Mouse (Mus musculus): Measurements from ENCODE around the gene Usp21.

The Usp21 gene

DNA sequence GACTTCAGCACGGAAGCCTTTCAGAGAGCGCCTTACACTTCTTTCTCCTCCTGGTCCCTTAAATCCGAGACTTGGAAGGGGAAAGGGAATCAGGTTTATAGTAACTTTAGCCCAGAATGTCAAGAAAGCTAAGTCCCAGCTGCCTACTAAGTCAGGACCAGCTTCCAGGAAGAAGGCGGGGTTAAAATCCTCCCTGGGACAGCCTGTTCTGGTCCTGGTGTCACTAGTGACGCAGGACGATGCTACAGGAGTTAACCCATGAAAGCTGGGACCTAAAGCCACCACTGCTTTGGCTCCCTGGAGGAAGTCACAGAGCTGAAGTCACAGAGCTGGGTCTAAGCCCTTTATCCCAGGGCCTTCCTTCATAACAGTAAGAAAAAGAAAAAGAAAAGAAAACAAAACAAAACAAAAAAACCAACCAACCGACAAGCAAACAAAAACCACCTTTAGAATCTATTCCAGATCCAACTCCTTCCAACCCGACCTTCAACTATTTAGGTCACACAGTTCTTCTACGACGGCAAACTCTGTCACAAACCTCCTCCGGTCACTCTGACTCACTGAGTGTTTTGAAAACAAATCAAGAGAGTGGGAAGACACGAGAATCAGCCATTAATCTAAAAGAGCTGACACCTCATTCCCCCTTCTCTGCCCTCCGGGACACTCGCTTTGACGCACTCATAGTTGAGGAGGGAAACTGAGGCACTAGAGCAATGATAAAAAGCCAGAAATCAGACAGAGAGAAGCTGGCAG is 47.6 kb downstream of the Usp21 start:
- DNase-seq, result no peak

DNA sequence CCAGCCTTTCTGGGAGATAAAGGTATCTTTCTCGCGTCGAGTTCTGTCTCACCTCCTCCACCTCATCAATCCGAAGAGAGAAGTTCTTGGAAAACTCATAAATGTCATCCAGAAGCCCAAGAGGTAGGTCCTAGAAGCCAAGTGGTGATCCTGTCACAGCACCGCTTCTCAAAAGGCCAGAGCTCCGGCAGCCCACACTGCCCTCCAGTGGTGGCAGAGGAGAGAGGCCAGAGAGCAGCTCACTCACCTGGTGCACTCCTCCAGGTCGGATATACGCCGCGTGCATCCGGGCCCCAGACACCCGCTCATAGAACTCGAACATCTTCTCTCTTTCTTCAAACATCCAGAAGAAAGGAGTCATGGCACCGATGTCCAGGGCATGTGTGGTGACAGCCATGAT is 49.3 kb downstream of the Usp21 start:
- DNase-seq, result peak; percentile 71 to 75

DNA sequence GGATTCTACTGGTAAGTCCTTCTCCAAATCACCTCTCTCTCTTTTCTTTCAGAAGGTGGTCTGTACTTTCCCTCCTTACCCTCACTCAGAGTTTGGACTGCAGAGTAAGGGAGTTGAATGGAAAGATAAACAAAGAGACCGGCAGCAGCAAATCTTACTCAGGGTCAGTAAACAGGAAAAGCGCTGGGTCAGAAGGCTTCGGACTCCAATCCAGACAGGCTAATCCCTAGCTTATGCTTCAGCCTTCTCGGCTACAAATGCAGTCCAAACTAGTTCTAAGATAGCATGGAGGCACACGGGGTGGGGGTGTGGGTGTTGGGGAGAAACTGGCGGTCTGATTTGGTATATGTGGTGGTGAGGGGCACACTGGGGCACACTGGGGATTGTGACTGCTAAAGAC is 50.4 kb downstream of the Usp21 start:
- no peak for DNase-seq

DNA sequence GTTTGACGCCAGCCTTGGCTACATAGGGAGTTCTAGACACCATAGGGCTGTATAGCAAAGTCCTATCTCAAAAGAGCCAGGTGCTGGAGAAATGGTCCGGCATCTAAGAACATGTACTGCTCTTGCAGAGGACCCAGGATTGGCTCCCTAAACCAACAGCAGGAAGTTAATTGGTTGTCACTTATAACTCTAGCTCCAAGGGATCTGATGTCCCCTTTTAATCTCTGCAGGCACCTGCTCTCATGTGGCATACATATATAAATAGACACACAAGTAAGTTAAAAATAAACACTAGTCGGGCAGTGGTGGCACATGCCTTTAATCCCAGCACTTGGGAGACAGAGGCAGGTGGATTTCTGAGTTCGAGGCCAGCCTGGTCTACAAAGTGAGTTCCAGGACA is 52.0 kb downstream of the Usp21 start:
- no peak for DNase-seq

DNA sequence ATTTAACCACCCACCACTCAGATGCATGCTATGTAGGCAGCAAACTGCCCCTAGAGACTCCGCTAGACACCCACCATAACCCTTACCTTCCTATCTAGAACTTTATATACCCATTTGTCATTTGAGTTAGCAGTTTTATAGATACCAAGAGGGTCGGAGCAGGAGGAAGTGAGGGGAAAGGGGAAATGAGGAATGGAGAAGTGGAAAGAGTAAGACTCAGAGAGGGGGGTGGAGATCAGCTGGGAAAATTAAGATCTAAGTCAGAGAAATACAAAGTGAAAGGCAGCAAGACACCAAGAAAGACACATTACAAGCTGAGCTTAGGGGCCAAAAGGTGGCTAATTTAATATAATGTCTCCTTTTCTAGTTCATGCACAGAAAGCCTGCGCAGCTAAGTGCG is 53.3 kb downstream of the Usp21 start:
- DNase-seq, result no peak

DNA sequence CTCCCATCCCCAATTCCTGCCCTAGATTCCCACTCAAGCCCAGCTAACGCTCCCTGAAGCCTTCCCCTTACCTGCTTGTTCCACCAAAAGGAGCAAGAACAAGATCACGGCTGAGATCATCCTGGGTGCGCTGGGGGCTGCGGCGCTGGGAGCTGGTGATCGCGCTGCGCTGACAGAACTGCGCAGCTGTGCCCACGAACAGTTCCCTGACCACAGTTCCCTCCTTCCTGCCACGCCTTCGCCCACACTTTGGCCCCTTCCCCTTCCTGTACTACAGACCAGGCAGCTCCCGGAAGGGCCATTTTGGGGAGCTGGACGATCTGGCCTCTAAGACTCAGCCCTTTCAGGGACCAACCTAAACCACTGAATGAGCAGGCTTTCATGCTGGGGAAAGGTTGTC is 53.7 kb downstream of the Usp21 start, which contains the start of gene Fcer1g:
Gene Fcer1g, minus strand, starts transcription at position 240 of the 400 bp plus-strand sequence.
- DNase-seq, result no peak

DNA sequence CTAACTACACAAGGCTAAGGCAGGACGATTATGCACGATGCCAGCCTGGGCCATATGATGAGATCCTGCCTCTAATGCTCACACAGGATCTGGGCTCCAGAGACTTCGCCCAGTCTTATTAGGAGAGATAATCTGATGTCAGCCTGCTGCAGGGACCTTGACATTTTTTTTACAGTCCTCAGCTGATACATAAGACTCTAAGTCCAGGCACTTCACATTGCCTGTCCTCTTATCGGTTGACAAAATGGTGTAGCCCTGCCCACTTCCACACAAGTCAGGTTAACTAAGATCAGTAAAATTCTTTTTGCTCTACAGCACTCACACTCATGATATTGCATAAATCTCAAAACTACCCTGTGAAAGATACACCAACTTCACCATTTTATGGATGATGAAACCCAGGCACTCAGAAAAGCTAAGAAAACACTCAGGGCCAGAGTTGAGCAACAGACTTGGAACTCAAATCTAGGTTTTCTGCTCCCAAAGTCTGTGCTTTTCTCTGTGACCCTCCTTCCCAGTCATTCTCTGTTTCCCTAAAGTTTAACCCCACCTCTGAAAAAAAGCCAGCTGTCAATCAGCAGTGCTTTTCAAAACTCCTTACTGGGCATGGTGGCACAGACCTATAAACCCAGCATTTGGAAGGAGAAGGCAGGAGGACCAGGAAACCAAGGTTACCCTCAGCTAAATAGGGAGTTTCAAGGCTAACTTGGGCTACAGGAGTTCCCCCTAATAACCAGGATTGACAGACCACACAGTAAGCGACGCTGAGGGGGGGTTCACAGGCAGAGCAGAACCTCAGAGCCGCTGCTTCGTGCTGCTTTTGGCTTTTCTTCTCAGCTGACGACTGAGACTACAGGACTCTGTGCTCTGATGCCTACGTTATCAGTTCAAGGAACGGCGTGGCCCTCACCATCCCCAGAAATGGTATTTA is 54.7 kb downstream of the Usp21 start:
- no peak for DNase-seq

DNA sequence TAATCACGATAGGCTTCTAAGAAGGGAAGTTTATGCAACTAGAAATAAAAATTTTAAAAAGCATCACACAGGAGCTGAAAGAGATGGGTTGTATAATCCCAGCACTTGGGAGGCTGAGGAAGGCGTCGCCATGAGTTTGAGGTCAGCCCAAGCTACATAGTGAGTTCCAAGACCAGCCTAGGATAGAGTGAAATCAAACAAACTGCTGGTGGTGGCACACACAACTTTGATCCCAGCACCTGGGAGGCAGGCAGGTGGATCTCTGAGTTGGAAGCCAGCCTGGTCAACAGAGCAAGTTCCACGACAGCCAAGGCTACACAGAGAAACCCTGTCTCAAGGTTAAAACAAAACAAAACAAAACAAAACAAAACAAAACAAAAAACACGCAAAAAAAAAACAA is 55.4 kb downstream of the Usp21 start:
- DNase-seq, result no peak
